Mouse (Mus musculus): ENCODE results near the gene Wasl. TPM values are rescaled to one million over a fixed set of nuclear protein-coding genes. Genes with fewer than 3 reads are reported as not detected.

The Wasl gene
- 37.1 and 46.6 TPM in 2 replicates for polyA plus RNA-seq (2014; fragmentation: Nextera tagmentation; extraction: Ambion mirVana)

DNA sequence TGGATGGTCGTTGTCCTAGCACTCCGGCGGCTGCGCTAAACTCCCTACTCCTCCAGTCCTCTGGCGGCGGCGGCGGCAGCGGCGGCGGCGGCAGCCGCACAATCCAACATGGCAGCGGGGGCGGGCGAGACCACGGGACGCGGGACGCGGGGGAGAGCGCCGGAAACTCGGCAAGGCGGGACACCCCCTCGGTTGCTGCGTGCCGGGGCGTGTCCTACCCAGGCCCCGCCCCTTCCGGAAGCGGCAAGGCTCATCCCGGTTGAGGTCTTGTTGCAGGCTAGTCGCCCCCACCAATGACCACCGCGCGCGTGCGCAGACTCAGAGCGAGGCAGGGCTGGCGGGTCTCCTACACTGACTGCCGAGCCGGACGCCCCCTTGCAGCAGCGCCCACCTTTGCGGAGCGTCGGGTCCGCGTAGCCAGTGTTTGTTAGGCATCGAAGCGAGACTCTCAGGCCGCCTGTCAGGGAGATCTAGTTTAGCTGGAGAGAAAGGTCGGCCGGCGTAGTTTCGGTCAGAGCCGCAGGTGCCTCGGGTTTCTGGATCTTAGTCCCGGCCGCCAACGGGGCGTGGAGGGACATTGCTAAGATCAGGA is at the start of gene Wasl:
Gene Wasl, minus strand, starts transcription at position 143 of the 592 bp plus-strand sequence.
- H3K27me3 ChIP-seq (ENCODE audit: control insufficient read depth, insufficient read depth, low read length), result no peaks in the 10 kb centered on the region
- peak; percentile 99 for ATAC-seq (replicated peaks; ENCODE audit: insufficient number of reproducible peaks, low FRiP score, low TSS enrichment, low read depth)

DNA sequence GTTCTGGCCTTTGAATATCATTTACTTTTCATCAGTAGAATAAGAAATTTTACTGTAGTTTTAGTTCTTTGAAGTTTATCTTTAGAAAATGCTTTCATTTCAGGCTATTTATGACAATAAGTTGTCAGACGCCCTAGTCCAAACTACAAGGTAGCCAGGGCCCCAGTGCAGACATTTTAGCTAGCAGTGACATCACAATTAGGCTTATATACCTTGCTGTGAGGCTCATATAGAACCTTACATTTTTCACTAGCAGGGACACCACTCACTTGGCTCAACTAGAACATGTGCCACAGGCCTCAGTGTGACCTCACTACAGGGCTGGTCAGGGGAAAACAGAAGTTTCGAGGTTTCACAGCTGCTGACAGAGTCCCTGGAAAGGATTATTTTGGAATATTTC is 42.7 kb upstream of the Wasl start:
- 76% methylated on average over 2 of the region's 2 CpGs for WGBS
- ATAC-seq (replicated peaks; ENCODE audit: insufficient number of reproducible peaks, low FRiP score, low TSS enrichment, low read depth) (no peak), DNase-seq (ENCODE audit: low spot score) (no peak)
- Histone ChIP-seq H3K27ac (replicated peaks; ENCODE audit: low read depth, low read length) (no peak overlapping the region), H3K9me3 (replicated peaks; ENCODE audit: control insufficient read depth, low read length) (no peaks in the 10 kb centered on the region), H3K4me2 (ENCODE audit: low read depth, low read length) (no peak overlapping the region), H3K4me1 (ENCODE audit: control insufficient read depth, insufficient read depth, low read length) (no peaks in the 10 kb centered on the region), H3K27me3 (ENCODE audit: control insufficient read depth, insufficient read depth, low read length) (no peaks in the 10 kb centered on the region), H3K9ac (replicated peaks; ENCODE audit: low read length) (no peak overlapping the region), H3K4me3 (ENCODE audit: low read depth, low read length) (no peak overlapping the region), H3K36me3 (replicated peaks; ENCODE audit: control insufficient read depth, insufficient read depth, low read depth, low read length) (no peaks in the 10 kb centered on the region)

More for the DNA sequence above, at the start of gene Wasl:
- no peaks in the 10 kb centered on the region for H3K9me3 ChIP-seq (replicated peaks; ENCODE audit: control insufficient read depth, low read length)
- H3K36me3 ChIP-seq (replicated peaks; ENCODE audit: control insufficient read depth, insufficient read depth, low read depth, low read length), result no peaks in the 10 kb centered on the region
- H3K4me2 ChIP-seq (ENCODE audit: low read depth, low read length), result peak within 1 kb of the TSS; percentile 58
- H3K9ac ChIP-seq (replicated peaks; ENCODE audit: low read length), result peak within 1 kb of the TSS; percentile 86
- H3K4me1 ChIP-seq (ENCODE audit: control insufficient read depth, insufficient read depth, low read length), result no peaks in the 10 kb centered on the region; the same call in 1 of the 2 replicates
- peak within 1 kb of the TSS; percentile 91 for H3K27ac ChIP-seq (replicated peaks; ENCODE audit: low read depth, low read length)
- peak within 1 kb of the TSS; percentile 88 for H3K4me3 ChIP-seq (ENCODE audit: low read depth, low read length)
- DNase-seq (ENCODE audit: low spot score), result peak; percentile 97
- 0% methylated on average over 53 of the region's 63 CpGs for WGBS

- no peak overlapping the region for H3K27ac ChIP-seq (replicated peaks; ENCODE audit: low read depth, low read length)
- H3K27me3 ChIP-seq (ENCODE audit: control insufficient read depth, insufficient read depth, low read length), result no peaks in the 10 kb centered on the region
- no peak overlapping the region for H3K4me2 ChIP-seq (ENCODE audit: low read depth, low read length)
- DNase-seq (ENCODE audit: low spot score), result no peak
- no peaks in the 10 kb centered on the region for H3K4me1 ChIP-seq (ENCODE audit: control insufficient read depth, insufficient read depth, low read length)
- ATAC-seq (replicated peaks; ENCODE audit: insufficient number of reproducible peaks, low FRiP score, low TSS enrichment, low read depth), result no peak
- no peak overlapping the region for H3K4me3 ChIP-seq (ENCODE audit: low read depth, low read length)
- H3K9ac ChIP-seq (replicated peaks; ENCODE audit: low read length), result no peak overlapping the region
- 85% methylated on average over 5 of the region's 5 CpGs for WGBS
- no peaks in the 10 kb centered on the region for H3K9me3 ChIP-seq (replicated peaks; ENCODE audit: control insufficient read depth, low read length)
- no peaks in the 10 kb centered on the region for H3K36me3 ChIP-seq (replicated peaks; ENCODE audit: control insufficient read depth, insufficient read depth, low read depth, low read length)
Measured at GRCm38 (mm10) chr6:24707090-24707489, 42.3 kb upstream of the Wasl start.

GRCm38 (mm10) chr6:24697216-24697615 is 32.4 kb upstream of the Wasl start:
- Histone ChIP-seq H3K9ac (replicated peaks; ENCODE audit: low read length) (no peak overlapping the region), H3K4me2 (ENCODE audit: low read depth, low read length) (no peak overlapping the region), H3K4me1 (ENCODE audit: control insufficient read depth, insufficient read depth, low read length) (no peaks in the 10 kb centered on the region), H3K27me3 (ENCODE audit: control insufficient read depth, insufficient read depth, low read length) (no peaks in the 10 kb centered on the region), H3K36me3 (replicated peaks; ENCODE audit: control insufficient read depth, insufficient read depth, low read depth, low read length) (no peaks in the 10 kb centered on the region), H3K27ac (replicated peaks; ENCODE audit: low read depth, low read length) (no peak overlapping the region), H3K4me3 (ENCODE audit: low read depth, low read length) (no peak overlapping the region), H3K9me3 (replicated peaks; ENCODE audit: control insufficient read depth, low read length) (no peaks in the 10 kb centered on the region)
- DNase-seq (ENCODE audit: low spot score) (no peak), ATAC-seq (replicated peaks; ENCODE audit: insufficient number of reproducible peaks, low FRiP score, low TSS enrichment, low read depth) (no peak)
- 84% methylated on average over 5 of the region's 5 CpGs for WGBS

DNA sequence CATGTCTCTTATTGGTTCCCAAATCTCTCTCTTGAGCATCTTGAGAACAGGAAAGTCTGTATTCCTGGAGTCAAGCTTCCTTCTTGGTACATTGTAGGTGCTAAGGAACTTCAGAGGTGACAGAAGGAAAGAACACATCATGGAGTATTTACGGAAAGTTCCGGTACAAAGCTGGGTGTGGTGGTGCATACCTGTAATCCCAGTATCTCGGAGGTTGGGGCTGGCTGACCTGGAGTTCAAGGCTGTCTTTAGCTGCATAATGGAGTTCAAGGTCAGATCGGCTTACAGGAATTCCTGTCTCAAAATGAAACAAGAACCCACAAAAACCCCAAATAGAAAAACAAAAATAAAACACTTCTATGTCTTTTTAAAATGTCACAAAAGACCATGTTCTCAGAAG is 31.3 kb upstream of the Wasl start:
- Histone ChIP-seq H3K9ac (replicated peaks; ENCODE audit: low read length) (no peak overlapping the region), H3K4me1 (ENCODE audit: control insufficient read depth, insufficient read depth, low read length) (no peaks in the 10 kb centered on the region), H3K27ac (replicated peaks; ENCODE audit: low read depth, low read length) (no peak overlapping the region), H3K4me3 (ENCODE audit: low read depth, low read length) (no peak overlapping the region), H3K9me3 (replicated peaks; ENCODE audit: control insufficient read depth, low read length) (no peaks in the 10 kb centered on the region), H3K4me2 (ENCODE audit: low read depth, low read length) (no peak overlapping the region), H3K36me3 (replicated peaks; ENCODE audit: control insufficient read depth, insufficient read depth, low read depth, low read length) (no peaks in the 10 kb centered on the region), H3K27me3 (ENCODE audit: control insufficient read depth, insufficient read depth, low read length) (no peaks in the 10 kb centered on the region)
- WGBS, result 88% methylated on average over 4 of the region's 4 CpGs
- ATAC-seq (replicated peaks; ENCODE audit: insufficient number of reproducible peaks, low FRiP score, low TSS enrichment, low read depth) (no peak), DNase-seq (ENCODE audit: low spot score) (no peak)

- no peaks in the 10 kb centered on the region for H3K36me3 ChIP-seq (replicated peaks; ENCODE audit: control insufficient read depth, insufficient read depth, low read depth, low read length)
- H3K4me3 ChIP-seq (ENCODE audit: low read depth, low read length), result no peak overlapping the region
- no peak for ATAC-seq (replicated peaks; ENCODE audit: insufficient number of reproducible peaks, low FRiP score, low TSS enrichment, low read depth)
- H3K4me2 ChIP-seq (ENCODE audit: low read depth, low read length), result no peak overlapping the region
- no peaks in the 10 kb centered on the region for H3K27me3 ChIP-seq (ENCODE audit: control insufficient read depth, insufficient read depth, low read length)
- no peaks in the 10 kb centered on the region for H3K4me1 ChIP-seq (ENCODE audit: control insufficient read depth, insufficient read depth, low read length)
- WGBS, result 86% methylated on average over 11 of the region's 11 CpGs
- no peak for DNase-seq (ENCODE audit: low spot score)
- no peak overlapping the region for H3K27ac ChIP-seq (replicated peaks; ENCODE audit: low read depth, low read length)
- no peaks in the 10 kb centered on the region for H3K9me3 ChIP-seq (replicated peaks; ENCODE audit: control insufficient read depth, low read length)
- H3K9ac ChIP-seq (replicated peaks; ENCODE audit: low read length), result no peak overlapping the region
Measured at GRCm38 (mm10) chr6:24694455-24695410, 29.9 kb upstream of the Wasl start.

GRCm38 (mm10) chr6:24687871-24688270 is 23.1 kb upstream of the Wasl start:
- H3K27me3 ChIP-seq (ENCODE audit: control insufficient read depth, insufficient read depth, low read length), result no peaks in the 10 kb centered on the region
- no peaks in the 10 kb centered on the region for H3K36me3 ChIP-seq (replicated peaks; ENCODE audit: control insufficient read depth, insufficient read depth, low read depth, low read length)
- no peaks in the 10 kb centered on the region for H3K4me1 ChIP-seq (ENCODE audit: control insufficient read depth, insufficient read depth, low read length)
- H3K9me3 ChIP-seq (replicated peaks; ENCODE audit: control insufficient read depth, low read length), result no peaks in the 10 kb centered on the region
- H3K4me2 ChIP-seq (ENCODE audit: low read depth, low read length), result no peak overlapping the region
- ATAC-seq (replicated peaks; ENCODE audit: insufficient number of reproducible peaks, low FRiP score, low TSS enrichment, low read depth) (no peak), DNase-seq (ENCODE audit: low spot score) (no peak)
- H3K4me3 ChIP-seq (ENCODE audit: low read depth, low read length), result no peak overlapping the region
- no peak overlapping the region for H3K9ac ChIP-seq (replicated peaks; ENCODE audit: low read length)
- H3K27ac ChIP-seq (replicated peaks; ENCODE audit: low read depth, low read length), result no peak overlapping the region
- WGBS, result 45% methylated on average over 1 of the region's 1 CpGs

- DNase-seq (ENCODE audit: low spot score) (no peak), ATAC-seq (replicated peaks; ENCODE audit: insufficient number of reproducible peaks, low FRiP score, low TSS enrichment, low read depth) (no peak)
- 95% methylated on average over 3 of the region's 3 CpGs for WGBS
- Histone ChIP-seq H3K9me3 (replicated peaks; ENCODE audit: control insufficient read depth, low read length) (no peaks in the 10 kb centered on the region), H3K27ac (replicated peaks; ENCODE audit: low read depth, low read length) (no peak overlapping the region), H3K4me1 (ENCODE audit: control insufficient read depth, insufficient read depth, low read length) (no peaks in the 10 kb centered on the region), H3K9ac (replicated peaks; ENCODE audit: low read length) (no peak overlapping the region), H3K4me3 (ENCODE audit: low read depth, low read length) (no peak overlapping the region), H3K4me2 (ENCODE audit: low read depth, low read length) (no peak overlapping the region), H3K27me3 (ENCODE audit: control insufficient read depth, insufficient read depth, low read length) (no peaks in the 10 kb centered on the region), H3K36me3 (replicated peaks; ENCODE audit: control insufficient read depth, insufficient read depth, low read depth, low read length) (no peaks in the 10 kb centered on the region)
Measured at GRCm38 (mm10) chr6:24683113-24683512, 18.3 kb upstream of the Wasl start.
